Mouse (Mus musculus) ovary, postnatal 10 days (tissue): ENCODE measurements around the gene Opcml.

Source experiments
- DNase-seq: peaks from one replicate; pipeline ENCODE4 v3.0.0; 2022; ENCODE audit warnings: low spot score

Opcml gene

DNA sequence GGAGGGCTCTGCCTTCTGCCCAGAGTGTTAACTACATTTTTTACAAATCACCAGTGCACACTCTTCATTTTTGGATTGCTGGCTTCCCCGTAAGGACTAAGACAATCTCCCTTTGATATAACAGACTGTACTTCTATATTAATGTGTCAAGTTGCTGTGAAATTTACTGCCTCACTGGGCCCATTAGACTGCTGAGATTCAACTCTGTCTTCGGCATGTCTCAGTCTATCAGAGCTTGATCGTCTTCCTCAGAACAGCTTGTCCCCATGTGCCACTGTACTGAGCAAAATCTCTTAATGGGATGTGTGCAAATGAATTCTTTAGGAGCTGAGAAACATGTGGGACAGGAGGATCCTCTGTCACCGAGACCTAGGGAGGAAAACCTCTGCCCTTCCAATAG lies 970.9 kb downstream of the Opcml start:
- no peak for DNase-seq

- DNase-seq, result no peak
These were observed 973.6 kb downstream of the Opcml start for GRCm38 (mm10) chr9:28764149-28764548.

DNA sequence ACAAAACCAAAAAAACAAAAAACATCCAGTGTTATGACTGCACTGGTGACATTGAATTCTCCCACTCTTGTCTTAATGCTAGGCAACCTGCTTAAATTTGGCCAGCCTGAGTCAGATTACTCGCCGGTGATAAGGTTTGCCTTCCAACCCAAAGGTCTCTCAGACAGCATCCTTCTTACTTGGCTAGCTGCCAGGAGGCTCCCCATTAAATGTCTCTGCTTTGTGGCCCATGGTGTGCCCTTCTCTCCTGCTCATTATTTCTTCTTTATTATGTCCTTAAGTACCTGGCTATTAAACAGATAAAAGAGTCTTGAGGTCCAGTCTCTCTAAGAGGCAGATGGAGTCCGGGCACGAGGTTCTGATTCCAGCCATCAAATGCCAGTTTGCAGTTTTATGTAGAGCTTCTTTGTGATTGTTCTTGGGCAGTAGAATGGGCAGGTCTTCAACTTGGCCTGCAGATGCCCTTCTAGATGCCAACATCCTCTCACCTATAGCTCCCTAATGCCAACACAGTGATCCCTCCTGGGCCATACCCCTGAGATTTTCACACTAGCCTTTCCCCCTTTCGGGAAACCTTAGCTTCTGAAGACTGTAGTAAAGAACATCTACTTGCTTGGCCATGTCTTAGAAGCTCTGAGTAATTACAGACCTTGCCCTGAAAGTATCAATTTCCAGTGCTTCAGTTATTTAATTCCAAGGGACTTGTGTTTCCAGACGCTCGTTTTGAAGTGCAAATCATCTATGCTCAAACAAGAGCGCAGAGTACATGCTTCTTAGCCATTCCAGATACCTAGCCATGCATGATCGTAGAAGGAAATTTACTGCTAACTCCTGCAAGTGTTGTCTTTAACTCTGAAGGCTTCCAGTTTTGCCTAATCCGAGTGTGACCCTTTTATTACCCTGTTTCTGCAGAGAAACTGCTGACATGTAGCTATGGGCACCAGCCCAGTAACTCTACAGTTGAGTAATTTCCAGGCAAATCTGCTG lies 986.2 kb downstream of the Opcml start:
- DNase-seq, result no peak

GRCm38 (mm10) chr9:28783834-28784233 lies 993.3 kb downstream of the Opcml start:
- no peak for DNase-seq

GRCm38 (mm10) chr9:28789439-28789838 lies 998.9 kb downstream of the Opcml start:
- no peak for DNase-seq

GRCm38 (mm10) chr9:28800100-28800499 lies 1009.5 kb downstream of the Opcml start:
- no peak for DNase-seq

GRCm38 (mm10) chr9:28806666-28807065 lies 1016.1 kb downstream of the Opcml start:
- no peak for DNase-seq

GRCm38 (mm10) chr9:28822060-28822459 lies 1031.5 kb downstream of the Opcml start:
- no peak for DNase-seq

GRCm38 (mm10) chr9:28822466-28822865 lies 1031.9 kb downstream of the Opcml start:
- DNase-seq, result no peak

DNA sequence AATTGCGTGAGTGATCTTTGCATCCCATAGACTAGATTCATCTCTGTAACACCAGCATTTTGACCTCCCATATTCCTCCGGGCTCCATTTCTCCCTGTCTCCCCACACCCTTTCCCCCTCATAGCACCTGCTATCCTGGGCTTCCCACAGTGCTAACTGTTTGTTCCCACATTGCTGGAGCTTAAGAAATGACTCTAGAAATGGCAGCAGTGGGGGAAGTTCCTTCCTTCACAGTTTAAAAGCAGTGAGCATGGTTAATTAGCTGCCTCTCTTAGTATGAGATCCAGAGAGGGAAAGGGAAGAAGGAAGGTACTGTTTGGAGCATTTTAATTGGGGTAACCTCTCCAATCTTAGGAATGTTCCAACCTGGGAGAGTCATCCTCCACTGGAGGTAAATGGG lies 1035.2 kb downstream of the Opcml start:
- DNase-seq, result no peak

- no peak for DNase-seq
These were observed 1055.5 kb downstream of the Opcml start for GRCm38 (mm10) chr9:28845961-28846570.

- DNase-seq, result no peak
These were observed 1065.3 kb downstream of the Opcml start for GRCm38 (mm10) chr9:28855826-28856225.

GRCm38 (mm10) chr9:28861983-28862382 lies 1071.4 kb downstream of the Opcml start:
- DNase-seq, result no peak

GRCm38 (mm10) chr9:28867256-28867655 lies 1076.7 kb downstream of the Opcml start:
- no peak for DNase-seq

DNA sequence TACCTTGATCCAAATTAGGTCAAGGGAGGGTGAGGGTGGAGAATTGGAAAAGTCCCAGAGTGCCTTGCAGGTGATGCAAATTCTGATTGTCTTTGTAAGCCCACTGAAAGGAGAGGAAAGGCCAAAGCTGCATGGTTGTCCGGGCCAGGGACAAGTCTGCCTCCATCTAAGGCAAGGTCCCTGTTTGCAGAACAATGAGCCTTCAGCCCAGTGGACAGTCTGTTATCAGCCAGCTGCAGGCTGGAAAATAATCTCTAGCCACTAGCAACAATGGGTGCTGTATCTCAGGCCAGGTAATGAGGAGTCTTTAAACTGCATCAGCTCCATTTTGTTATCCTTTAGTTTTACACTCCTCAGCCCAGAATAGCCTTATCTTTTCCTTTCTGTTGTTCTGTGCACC lies 1079.9 kb downstream of the Opcml start:
- DNase-seq, result no peak

DNA sequence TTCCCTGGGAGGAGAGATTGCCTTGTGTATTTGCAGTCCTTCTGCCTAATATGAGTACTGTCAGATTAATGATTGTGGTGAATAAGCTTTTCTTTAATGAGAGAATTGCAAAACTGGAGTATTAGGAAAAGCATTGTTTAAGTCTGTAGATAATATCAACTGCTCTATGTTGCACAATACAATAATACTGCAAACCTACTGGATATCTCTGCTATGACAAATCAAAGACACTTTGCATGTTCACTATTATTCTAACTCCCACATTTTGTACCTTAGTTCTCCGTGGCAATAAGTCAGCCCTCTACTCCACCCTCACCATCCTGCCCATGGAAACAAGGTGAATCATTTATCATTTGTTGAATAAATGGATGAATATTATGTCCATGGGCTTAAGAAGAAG lies 1092.0 kb downstream of the Opcml start:
- no peak for DNase-seq

GRCm38 (mm10) chr9:28891611-28892010 lies 1101.0 kb downstream of the Opcml start:
- no peak for DNase-seq

GRCm38 (mm10) chr9:28903291-28903690 lies 1112.7 kb downstream of the Opcml start:
- DNase-seq, result no peak

- no peak for DNase-seq
These were observed 1119.2 kb downstream of the Opcml start for GRCm38 (mm10) chr9:28909738-28910137.

- DNase-seq, result no peak
These were observed 1121.1 kb downstream of the Opcml start for GRCm38 (mm10) chr9:28911571-28912185.

DNA sequence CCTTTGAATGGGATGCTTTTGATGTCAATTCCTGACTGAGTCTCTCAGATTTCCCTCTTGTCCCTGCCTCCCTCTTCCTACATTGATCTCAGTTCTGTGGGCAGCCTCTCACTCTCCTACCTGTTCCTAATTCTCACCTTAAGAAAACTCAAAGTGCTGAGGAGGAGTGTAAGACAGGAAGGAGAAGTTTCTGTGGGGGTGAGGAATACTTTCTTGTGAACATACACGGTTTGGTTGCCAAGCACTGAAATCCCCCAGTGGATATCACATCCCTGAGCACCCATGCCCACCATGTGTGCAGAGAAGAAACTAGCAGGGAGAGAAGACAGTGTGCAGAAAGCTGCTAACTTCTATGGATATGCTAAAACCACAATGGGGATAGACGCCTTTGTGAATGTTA lies 1141.5 kb downstream of the Opcml start:
- DNase-seq, result no peak

GRCm38 (mm10) chr9:28937163-28937562 lies 1146.6 kb downstream of the Opcml start:
- no peak for DNase-seq

- no peak for DNase-seq
These were observed 1147.4 kb downstream of the Opcml start for GRCm38 (mm10) chr9:28937980-28938379.
